Mouse (Mus musculus) hindbrain, embryonic 13.5 days (tissue): ENCODE results near the gene Antxr2. TPM values are rescaled to one million over a fixed set of nuclear protein-coding genes. Genes with fewer than 3 reads are reported as not detected.

Source experiments
- ATAC-seq: fragments of 200-750 bp; cut with Nextera tagmentation; 2 replicates; pipeline ENCODE4 v1.8.0; 2017; ENCODE audit warnings: moderate TSS enrichment; ENCODE audit not compliant: low FRiP score
- H3K27ac ChIP-seq: fragments of 300-500 bp; sonication (generic); 2 replicates; pipeline ENCODE4 v1.5.1; 2015; ENCODE audit warnings: inconsistent platforms, mild to moderate bottlenecking, moderate library complexity
- H3K27me3 ChIP-seq: fragments of 300-500 bp; sonication (generic); 2 replicates; pipeline ENCODE4 v1.6.1; 2015; ENCODE audit warnings: mild to moderate bottlenecking, inconsistent platforms
- H3K36me3 ChIP-seq: fragments of 300-500 bp; sonication (generic); 2 replicates; pipeline ENCODE4 v1.6.1; 2015; ENCODE audit warnings: mild to moderate bottlenecking, inconsistent platforms
- H3K4me1 ChIP-seq: fragments of 300-500 bp; sonication (generic); replicated peaks from 2 replicates; pipeline ENCODE4 v1.6.1; 2015; ENCODE audit warnings: inconsistent platforms
- H3K4me2 ChIP-seq: fragments of 300-500 bp; sonication (generic); 2 replicates; pipeline ENCODE4 v1.6.1; 2015; ENCODE audit warnings: inconsistent platforms, mild to moderate bottlenecking, moderate library complexity
- H3K4me3 ChIP-seq: fragments of 300-500 bp; sonication (generic); 2 replicates; pipeline ENCODE4 v1.5.1; 2015; ENCODE audit warnings: mild to moderate bottlenecking, inconsistent platforms
- H3K9ac ChIP-seq: fragments of 300-500 bp; sonication (generic); 2 replicates; pipeline ENCODE4 v1.6.1; 2015; ENCODE audit warnings: mild to moderate bottlenecking, inconsistent platforms
- H3K9me3 ChIP-seq: fragments of 300-500 bp; sonication (generic); 2 replicates; pipeline ENCODE4 v1.6.1; 2016; ENCODE audit warnings: inconsistent platforms
- WGBS: fragments of 180-500 bp; shearing (Covaris S2); methylation state at CpG from one replicate; pipeline ENCODE4 v1.1.7; 2015; 5-methylcytosine and 5-hydroxymethylcytosine counted together
- polyA plus RNA-seq: library from polyadenylated mRNA; unstranded; fragments of >200 nt; fragmentation: Nextera tagmentation; extraction: Ambion mirVana; gene quantifications from 2 replicates; pipeline ENCODE4 v1.2.1, GENCODE M21; 2015

Antxr2 gene
- 3.9 and 4.6 TPM in 2 replicates for polyA plus RNA-seq

DNA sequence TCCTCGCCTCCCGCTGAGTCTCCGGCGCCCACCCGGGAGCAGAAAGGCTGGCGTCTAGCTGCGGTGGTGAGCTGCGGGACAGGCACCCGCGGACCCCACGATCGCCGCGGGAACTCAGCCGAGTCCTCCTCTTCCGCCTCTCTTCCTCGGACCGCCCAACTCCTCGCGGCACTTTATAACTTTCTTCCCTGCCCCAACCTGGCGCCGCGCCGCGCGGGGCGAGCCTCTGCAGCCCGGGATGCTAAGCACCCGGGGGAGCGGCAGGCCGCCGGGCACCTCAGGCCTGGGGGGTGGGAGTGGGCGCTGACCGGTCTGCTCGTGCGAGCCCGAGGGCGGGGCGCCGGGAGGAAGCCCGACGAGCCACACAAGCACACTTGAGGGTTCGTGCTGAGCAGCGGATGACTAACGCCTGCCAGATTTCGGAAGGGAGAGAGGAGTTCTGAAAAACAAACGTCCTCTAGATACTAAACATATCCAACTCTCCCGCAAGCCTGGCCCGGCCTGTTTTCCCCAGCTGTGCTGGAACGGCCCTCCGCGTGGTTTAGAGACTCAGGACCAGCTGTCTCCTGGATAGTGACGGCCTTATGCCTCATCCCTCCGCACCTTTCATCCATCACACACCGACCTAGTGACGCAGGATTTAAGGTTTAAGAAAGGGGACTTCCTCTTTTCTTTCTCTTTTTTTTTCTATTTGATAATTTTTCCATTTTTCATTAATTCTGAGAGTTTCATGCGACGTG lies at the start of gene Antxr2:
Gene Antxr2 (minus strand): TSS at position 142 of the 740 bp plus-strand sequence.
- H3K4me3 ChIP-seq = peak within 1 kb of the TSS; percentile 71
- ATAC-seq = peak; percentile 77
- H3K27ac ChIP-seq = peak within 1 kb of the TSS; percentile 69
- H3K4me1 ChIP-seq = peaks cover 21% of the 10 kb centered on the region
- H3K27me3 ChIP-seq = no peaks in the 10 kb centered on the region; the same call in 1 of the 2 replicates
- WGBS = 3% methylated on average over 56 of the region's 58 CpGs
- H3K9me3 ChIP-seq = no peaks in the 10 kb centered on the region
- H3K4me2 ChIP-seq = peak within 1 kb of the TSS; percentile 98
- H3K36me3 ChIP-seq = no peaks in the 10 kb centered on the region
- peak within 1 kb of the TSS; percentile 77 for H3K9ac ChIP-seq

DNA sequence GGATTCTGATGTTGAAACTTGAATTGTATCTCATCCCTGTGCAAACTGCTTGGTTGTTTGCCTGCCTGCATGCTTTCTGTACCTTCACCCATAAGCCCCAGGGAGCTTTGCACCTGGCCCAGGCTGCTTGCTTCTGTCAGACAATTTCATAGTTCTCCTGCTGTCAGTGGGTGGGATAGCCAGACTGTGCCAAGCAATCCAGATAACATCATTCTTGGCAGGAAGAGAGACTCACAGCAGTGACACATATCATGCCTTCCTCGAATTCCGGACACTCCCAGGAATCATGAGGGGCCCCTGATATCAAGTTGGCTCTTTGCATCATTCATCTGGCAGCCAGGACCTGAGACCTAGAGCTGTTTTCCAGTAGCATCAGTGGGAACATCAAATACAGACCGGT lies 45.8 kb upstream of the Antxr2 start:
- no peaks in the 10 kb centered on the region for H3K9me3 ChIP-seq
- H3K4me3 ChIP-seq = no peak overlapping the region
- no peaks in the 10 kb centered on the region for H3K27me3 ChIP-seq
- no peak overlapping the region for H3K4me2 ChIP-seq
- no peaks in the 10 kb centered on the region for H3K4me1 ChIP-seq
- no peaks in the 10 kb centered on the region for H3K36me3 ChIP-seq
- ATAC-seq = no peak
- WGBS = 79% methylated on average over 3 of the region's 3 CpGs
- no peak overlapping the region for H3K27ac ChIP-seq
- H3K9ac ChIP-seq = no peak overlapping the region

GRCm38 (mm10) chr5:98069191-98069590 lies 38.3 kb upstream of the Antxr2 start:
- H3K36me3 ChIP-seq = no peaks in the 10 kb centered on the region
- no peak overlapping the region for H3K9ac ChIP-seq
- H3K4me2 ChIP-seq = no peak overlapping the region
- no peaks in the 10 kb centered on the region for H3K9me3 ChIP-seq
- H3K27me3 ChIP-seq = no peaks in the 10 kb centered on the region
- H3K27ac ChIP-seq = no peak overlapping the region
- no peak overlapping the region for H3K4me3 ChIP-seq
- WGBS = 50% methylated on average over 4 of the region's 4 CpGs
- peaks cover 5% of the 10 kb centered on the region; the same call in 1 of the 2 replicates for H3K4me1 ChIP-seq
- no peak for ATAC-seq

DNA sequence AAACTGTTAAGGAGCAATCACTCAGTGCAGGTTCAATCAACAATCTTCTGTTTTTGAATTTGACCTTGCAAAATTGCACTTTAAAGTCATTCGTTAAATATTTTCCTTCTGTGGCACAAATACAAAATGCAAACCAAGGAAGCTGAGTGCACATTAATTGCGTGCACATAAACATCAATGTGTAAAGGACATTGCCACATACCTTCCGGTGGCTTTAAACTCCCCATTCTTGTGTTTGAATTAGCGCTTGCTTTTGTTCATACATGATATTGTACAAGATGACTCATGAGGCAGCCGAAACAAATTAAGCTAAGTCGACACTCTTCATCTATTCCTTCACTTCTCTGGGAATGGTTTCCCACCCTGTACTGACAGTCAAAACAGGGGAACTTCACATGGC lies 24.4 kb upstream of the Antxr2 start:
- Histone ChIP-seq H3K27ac (no peak overlapping the region), H3K9me3 (no peaks in the 10 kb centered on the region), H3K4me2 (no peak overlapping the region), H3K4me1 (no peaks in the 10 kb centered on the region), H3K9ac (no peak overlapping the region), H3K36me3 (no peaks in the 10 kb centered on the region), H3K27me3 (no peaks in the 10 kb centered on the region), H3K4me3 (no peak overlapping the region)
- WGBS = 92% methylated on average over 6 of the region's 6 CpGs
- no peak for ATAC-seq

- H3K36me3 ChIP-seq = no peaks in the 10 kb centered on the region
- no peak overlapping the region for H3K27ac ChIP-seq
- no peaks in the 10 kb centered on the region for H3K4me1 ChIP-seq
- no peak overlapping the region for H3K9ac ChIP-seq
- ATAC-seq = no peak
- 96% methylated on average over 1 of the region's 1 CpGs for WGBS
- H3K4me2 ChIP-seq = no peak overlapping the region
- H3K27me3 ChIP-seq = no peaks in the 10 kb centered on the region
- H3K4me3 ChIP-seq = no peak overlapping the region
- no peaks in the 10 kb centered on the region for H3K9me3 ChIP-seq
These were observed 24.0 kb upstream of the Antxr2 start for GRCm38 (mm10) chr5:98054834-98055233.

- H3K9me3 ChIP-seq = no peaks in the 10 kb centered on the region
- no peak for ATAC-seq
These were observed 4.1 kb upstream of the Antxr2 start for GRCm38 (mm10) chr5:98034928-98035327.

DNA sequence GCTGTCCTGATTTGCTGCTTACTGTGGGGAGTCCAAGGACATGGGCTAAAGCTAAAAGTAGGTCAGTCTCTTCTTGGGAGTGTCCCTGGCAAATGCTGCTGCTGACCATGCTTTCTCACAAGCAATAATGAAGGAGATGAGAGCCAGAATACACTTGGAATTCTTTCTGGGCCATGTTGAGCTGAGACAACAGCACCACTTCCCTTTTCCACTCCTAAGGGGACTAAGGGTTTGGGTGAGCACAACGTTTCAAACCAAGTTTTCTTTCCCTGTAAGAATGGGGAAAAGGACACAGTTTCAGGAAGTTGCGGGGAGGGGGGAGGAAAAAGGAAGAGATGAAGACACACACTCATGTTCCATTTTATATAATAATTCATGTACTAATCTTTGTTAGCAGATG lies 3.4 kb upstream of the Antxr2 start:
- Histone ChIP-seq H3K9me3 (no peaks in the 10 kb centered on the region), H3K4me3 (no peak overlapping the region), H3K4me2 (no peak overlapping the region), H3K27ac (no peak overlapping the region), H3K27me3 (no peaks in the 10 kb centered on the region; the same call in 1 of the 2 replicates), H3K4me1 (peaks cover 19% of the 10 kb centered on the region), H3K9ac (no peak overlapping the region), H3K36me3 (no peaks in the 10 kb centered on the region)
- ATAC-seq = no peak
- WGBS = 72% methylated on average over 2 of the region's 2 CpGs

More at GRCm38 (mm10) chr5:98034928-98035327, 4.1 kb upstream of the Antxr2 start:
- H3K36me3 ChIP-seq = no peaks in the 10 kb centered on the region
- H3K9ac ChIP-seq = no peak overlapping the region
- H3K4me1 ChIP-seq = peaks cover 14% of the 10 kb centered on the region
- H3K27me3 ChIP-seq = no peaks in the 10 kb centered on the region; the same call in 1 of the 2 replicates
- H3K27ac ChIP-seq = no peak overlapping the region
- 88% methylated on average over 2 of the region's 2 CpGs for WGBS
- H3K4me2 ChIP-seq = no peak overlapping the region
- H3K4me3 ChIP-seq = no peak overlapping the region

- Histone ChIP-seq H3K9ac (no peak overlapping the region), H3K27me3 (no peaks in the 10 kb centered on the region; the same call in 1 of the 2 replicates), H3K9me3 (no peaks in the 10 kb centered on the region), H3K4me3 (no peak overlapping the region), H3K4me2 (no peak overlapping the region), H3K27ac (no peak overlapping the region), H3K36me3 (no peaks in the 10 kb centered on the region), H3K4me1 (peaks cover 21% of the 10 kb centered on the region)
- ATAC-seq = no peak
- 74% methylated on average over 7 of the region's 7 CpGs for WGBS
These were observed 2.1 kb upstream of the Antxr2 start for GRCm38 (mm10) chr5:98032803-98033420.

- Histone ChIP-seq H3K27ac (peak overlapping the region; percentile 69), H3K9ac (peak overlapping the region; percentile 77), H3K4me3 (peak overlapping the region; percentile 71), H3K4me2 (peak overlapping the region; percentile 98), H3K9me3 (no peaks in the 10 kb centered on the region), H3K27me3 (no peaks in the 10 kb centered on the region; the same call in 1 of the 2 replicates), H3K4me1 (peaks cover 21% of the 10 kb centered on the region), H3K36me3 (no peaks in the 10 kb centered on the region)
- peak; percentile 87 for ATAC-seq
- under 1% methylated on average over 36 of the region's 36 CpGs for WGBS
These were observed 547 bp downstream of the Antxr2 start for GRCm38 (mm10) chr5:98030091-98030901.

DNA sequence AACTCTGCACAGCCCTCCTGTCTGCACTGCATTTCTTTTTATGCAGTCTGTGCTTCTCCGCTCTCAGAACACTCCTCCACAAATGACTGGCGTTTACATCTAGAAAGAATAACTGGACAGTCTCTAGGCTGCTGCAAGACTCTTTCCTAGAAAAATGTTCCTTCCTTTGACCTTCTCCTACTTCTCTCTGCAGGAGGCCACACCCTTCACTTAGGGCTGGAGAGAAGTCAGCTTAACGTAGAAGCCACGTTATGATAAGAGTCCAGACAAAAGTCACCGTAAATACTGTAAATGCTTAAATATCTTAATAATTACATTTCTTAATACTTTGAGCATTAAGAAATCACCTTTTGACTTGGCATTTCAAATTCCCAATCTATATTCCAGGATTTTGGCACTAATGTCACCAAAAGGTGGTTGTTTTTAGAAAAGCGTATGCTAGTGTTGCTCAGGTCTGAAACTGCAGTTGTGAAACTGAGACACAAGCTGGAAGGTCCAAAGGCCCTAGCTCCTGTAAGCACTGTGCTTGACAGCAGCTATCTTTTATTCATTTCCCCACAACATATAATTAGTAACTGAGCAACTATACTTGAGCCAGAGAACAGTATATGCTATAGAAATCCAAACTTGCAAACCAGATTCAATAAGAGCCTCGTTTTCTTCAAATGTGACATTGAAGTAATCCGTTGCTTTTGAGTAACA lies 3.0 kb downstream of the Antxr2 start:
- Histone ChIP-seq H3K9ac (no peak overlapping the region), H3K27ac (no peak overlapping the region), H3K36me3 (no peaks in the 10 kb centered on the region), H3K9me3 (no peaks in the 10 kb centered on the region), H3K4me1 (peaks cover 21% of the 10 kb centered on the region), H3K4me3 (no peak overlapping the region), H3K4me2 (no peak overlapping the region), H3K27me3 (no peaks in the 10 kb centered on the region; the same call in 1 of the 2 replicates)
- 83% methylated on average over 8 of the region's 8 CpGs for WGBS
- ATAC-seq = no peak

DNA sequence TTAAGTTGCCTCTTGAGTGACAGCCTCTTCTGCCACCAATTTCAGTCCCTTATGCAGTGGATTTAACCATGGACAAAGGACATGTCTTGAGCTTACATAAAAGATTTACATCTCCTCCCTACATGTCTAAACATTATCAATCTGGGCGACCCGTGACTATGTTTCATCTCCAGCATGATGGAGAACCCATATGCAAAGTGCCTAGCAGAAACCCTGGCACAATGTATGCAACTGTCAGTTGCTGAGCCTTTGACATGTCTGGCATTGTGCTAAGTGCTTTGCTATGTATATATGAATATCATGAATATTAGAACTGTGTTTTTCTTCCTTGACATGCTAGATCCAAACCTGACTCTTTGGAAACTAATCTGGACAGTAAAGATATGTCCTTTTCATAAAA lies 4.9 kb downstream of the Antxr2 start:
- H3K9me3 ChIP-seq = no peaks in the 10 kb centered on the region
- H3K27me3 ChIP-seq = no peaks in the 10 kb centered on the region
- H3K4me2 ChIP-seq = no peak overlapping the region
- H3K4me1 ChIP-seq = peaks cover 14% of the 10 kb centered on the region
- H3K27ac ChIP-seq = no peak overlapping the region
- no peak overlapping the region for H3K4me3 ChIP-seq
- no peak overlapping the region for H3K9ac ChIP-seq
- no peaks in the 10 kb centered on the region for H3K36me3 ChIP-seq
- ATAC-seq = no peak
- 87% methylated on average over 2 of the region's 2 CpGs for WGBS

DNA sequence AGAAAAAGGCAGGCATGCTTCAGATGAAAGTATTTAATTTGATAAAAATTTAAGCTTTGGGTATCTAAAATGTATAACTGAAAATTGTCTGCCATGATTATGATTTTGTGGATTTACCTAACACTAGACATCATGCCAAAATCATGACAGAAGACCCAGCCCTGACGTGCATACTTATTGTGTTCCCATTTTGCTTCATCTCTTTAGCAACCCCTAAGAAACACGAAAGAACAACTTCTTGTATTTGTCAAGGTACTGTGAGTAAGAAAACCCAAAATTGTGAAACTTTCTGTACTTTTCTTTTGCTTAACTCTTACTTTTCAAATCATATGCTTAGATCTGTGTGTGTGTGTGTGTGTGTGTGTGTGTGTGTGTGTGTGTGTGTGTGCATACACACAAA lies 6.3 kb downstream of the Antxr2 start:
- H3K27me3 ChIP-seq = no peaks in the 10 kb centered on the region
- no peaks in the 10 kb centered on the region for H3K9me3 ChIP-seq
- no peak overlapping the region for H3K27ac ChIP-seq
- H3K36me3 ChIP-seq = no peaks in the 10 kb centered on the region
- peaks cover 4% of the 10 kb centered on the region; the same call in 1 of the 2 replicates for H3K4me1 ChIP-seq
- H3K9ac ChIP-seq = no peak overlapping the region
- H3K4me2 ChIP-seq = no peak overlapping the region
- no peak for ATAC-seq
- WGBS = 94% methylated on average over 2 of the region's 2 CpGs
- H3K4me3 ChIP-seq = no peak overlapping the region
